Mouse (Mus musculus): Measurements from ENCODE around the gene Ikzf3. TPM values are rescaled to one million over a fixed set of nuclear protein-coding genes. Genes with fewer than 3 reads are reported as not detected.

Ikzf3 gene
- total and polyA plus RNA-seq, 3 experiments = 0.36 to 0.86 (median 0.72) TPM

GRCm38 (mm10) chr11:98569461-98569860, 23.6 kb upstream of the Ikzf3 start:
- no peak for DNase-seq

- no peak for DNase-seq
Observed at GRCm38 (mm10) chr11:98568326-98568725, 22.5 kb upstream of the Ikzf3 start.

- DNase-seq = no peak
Observed at GRCm38 (mm10) chr11:98563921-98564414, 18.1 kb upstream of the Ikzf3 start.

GRCm38 (mm10) chr11:98563025-98563424, 17.2 kb upstream of the Ikzf3 start:
- no peak for DNase-seq

- peak; percentile 66 for DNase-seq
Observed at GRCm38 (mm10) chr11:98560942-98561341, 15.1 kb upstream of the Ikzf3 start.

GRCm38 (mm10) chr11:98555124-98555700, 9.4 kb upstream of the Ikzf3 start:
- peak; percentile 17 for DNase-seq

GRCm38 (mm10) chr11:98553966-98554365, 8.1 kb upstream of the Ikzf3 start:
- no peak for DNase-seq

- DNase-seq = peak; percentile 95
Observed at GRCm38 (mm10) chr11:98550975-98551828, 5.4 kb upstream of the Ikzf3 start, which contains the start of gene Zpbp2. Gene Zpbp2 (plus strand): TSS chr11:98551097.

GRCm38 (mm10) chr11:98550311-98550974, 4.6 kb upstream of the Ikzf3 start:
- DNase-seq = no peak

- DNase-seq = no peak
Observed at GRCm38 (mm10) chr11:98549363-98549762, 3.5 kb upstream of the Ikzf3 start.

- DNase-seq = no peak
Observed at GRCm38 (mm10) chr11:98547308-98547693, 1.5 kb upstream of the Ikzf3 start.

GRCm38 (mm10) chr11:98546529-98547307, 887 bp upstream of the Ikzf3 start:
- DNase-seq = no peak

GRCm38 (mm10) chr11:98544890-98545677, 747 bp downstream of the Ikzf3 start:
- no peak for DNase-seq

GRCm38 (mm10) chr11:98543414-98543813, 2.4 kb downstream of the Ikzf3 start:
- no peak for DNase-seq

- no peak for DNase-seq
Observed at GRCm38 (mm10) chr11:98542553-98542952, 3.3 kb downstream of the Ikzf3 start.

GRCm38 (mm10) chr11:98540319-98540718, 5.5 kb downstream of the Ikzf3 start:
- DNase-seq = no peak

- no peak for DNase-seq
Observed at GRCm38 (mm10) chr11:98537480-98538034, 8.3 kb downstream of the Ikzf3 start.

GRCm38 (mm10) chr11:98526824-98527461, 18.9 kb downstream of the Ikzf3 start:
- DNase-seq = no peak

GRCm38 (mm10) chr11:98525140-98525539, 20.7 kb downstream of the Ikzf3 start:
- no peak for DNase-seq

- DNase-seq = no peak
Observed at GRCm38 (mm10) chr11:98520468-98520867, 25.4 kb downstream of the Ikzf3 start.
